Mouse (Mus musculus) liver, adult 2 months (tissue): ENCODE results near the gene Tet3.
A peak's percentile ranks its signal among the peaks of the same experiment; 100 is the strongest.

Source experiments
- CTCF ChIP-seq: fragments of 200-500 bp; IDR thresholded peaks from 2 replicates; pipeline ENCODE4 v1.5.1; 2011; ENCODE audit warnings: low read depth, low read length, control low read depth
- POLR2A ChIP-seq: fragments of 200-500 bp; IDR thresholded peaks from 2 replicates; pipeline ENCODE4 v1.6.1; 2011; ENCODE audit warnings: low read length, control low read depth; ENCODE audit not compliant: insufficient read depth; ENCODE audit errors: extremely low read depth

DNA sequence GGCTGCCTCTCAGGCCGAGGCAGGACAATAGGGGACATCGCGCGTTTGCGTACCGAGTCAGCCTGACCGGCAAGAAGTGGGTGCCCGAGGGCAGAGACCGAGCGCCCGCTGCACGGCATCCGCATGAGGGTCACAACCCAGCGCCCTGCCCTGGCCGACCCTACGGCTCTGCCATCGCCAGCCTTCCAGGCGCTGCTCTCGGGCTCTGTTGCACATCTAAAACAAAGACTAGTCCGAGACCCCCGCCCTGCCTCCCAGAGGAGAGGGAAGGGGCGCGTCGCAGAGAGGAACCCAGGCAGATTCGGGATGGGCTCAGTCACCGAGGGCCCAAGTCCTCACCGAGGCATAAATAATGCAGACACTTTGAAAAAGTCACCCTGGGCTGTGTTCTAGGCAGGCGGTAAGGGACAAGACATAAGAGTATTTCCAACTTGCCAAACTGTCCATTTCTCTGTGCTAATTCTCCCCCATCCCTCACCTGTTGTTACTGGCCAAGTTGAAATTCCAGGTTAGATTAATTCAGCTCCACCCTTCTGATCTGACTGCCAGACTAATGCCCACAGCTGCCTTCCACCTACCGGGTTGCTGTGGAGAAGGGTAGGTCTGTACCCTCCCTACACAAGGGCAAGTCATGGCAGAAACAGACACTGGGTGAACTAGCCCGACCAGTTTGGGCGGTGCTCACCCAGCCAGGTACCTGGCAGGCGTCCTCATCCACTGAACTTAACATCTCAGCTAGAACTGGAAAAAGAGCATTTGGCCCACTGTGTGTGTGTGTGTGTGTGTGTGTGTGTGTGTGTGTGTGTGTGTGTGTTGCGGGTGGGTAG is 1.7 kb downstream of the Tet3 start:
- TF ChIP-seq POLR2A, result 0 out of 2 replicates have a peak, but pooled peaks have one; percentile 5
- TF ChIP-seq CTCF, result no peak
